Mouse (Mus musculus) spleen, postnatal 14 days (tissue): ENCODE results near the gene Phactr1.
A peak's percentile ranks its signal among the peaks of the same experiment; 100 is the strongest.

Experiments used
- DNase-seq, 2 experiments: peaks; one replicate each; pipeline ENCODE4 v3.0.0; 2021 to 2022; ENCODE audit warnings: low spot score in 2 of 2

Phactr1 gene

GRCm38 (mm10) chr13:42759170-42759569 is 78.7 kb downstream of the Phactr1 start:
- DNase-seq: no peak

GRCm38 (mm10) chr13:42760907-42761544 is 80.6 kb downstream of the Phactr1 start:
- no peak for DNase-seq

- no peak for DNase-seq
Observed at GRCm38 (mm10) chr13:42772314-42772713, 91.9 kb downstream of the Phactr1 start.

- DNase-seq: no peak
Observed at GRCm38 (mm10) chr13:42774040-42774439, 93.6 kb downstream of the Phactr1 start.

- no peak for DNase-seq
Observed at GRCm38 (mm10) chr13:42782151-42782550, 101.7 kb downstream of the Phactr1 start.

- no peak for DNase-seq
Observed at GRCm38 (mm10) chr13:42789221-42789620, 108.8 kb downstream of the Phactr1 start.

GRCm38 (mm10) chr13:42792279-42792678 is 111.9 kb downstream of the Phactr1 start:
- no peak for DNase-seq

GRCm38 (mm10) chr13:42800523-42800922 is 120.1 kb downstream of the Phactr1 start:
- no peak for DNase-seq

- DNase-seq: no peak
Observed at GRCm38 (mm10) chr13:42804314-42804713, 123.9 kb downstream of the Phactr1 start.

GRCm38 (mm10) chr13:42812762-42813161 is 132.3 kb downstream of the Phactr1 start:
- DNase-seq: no peak

- DNase-seq: peak; percentile 12 to 52
Observed at GRCm38 (mm10) chr13:42818378-42818777, 138.0 kb downstream of the Phactr1 start.

GRCm38 (mm10) chr13:42820513-42820912 is 140.1 kb downstream of the Phactr1 start:
- DNase-seq: no peak

GRCm38 (mm10) chr13:42821426-42822106 is 141.1 kb downstream of the Phactr1 start:
- DNase-seq: no peak

- DNase-seq: peak; percentile 29 to 66
Observed at GRCm38 (mm10) chr13:42822545-42822944, 142.1 kb downstream of the Phactr1 start.

GRCm38 (mm10) chr13:42823875-42824274 is 143.5 kb downstream of the Phactr1 start:
- no peak for DNase-seq

GRCm38 (mm10) chr13:42826602-42827001 is 146.2 kb downstream of the Phactr1 start:
- peak in 1 of 2 experiments; percentile 9 for DNase-seq

- no peak for DNase-seq
Observed at GRCm38 (mm10) chr13:42828978-42829377, 148.6 kb downstream of the Phactr1 start.

- DNase-seq: no peak
Observed at GRCm38 (mm10) chr13:42835441-42835840, 155.0 kb downstream of the Phactr1 start.

- DNase-seq: no peak
Observed at GRCm38 (mm10) chr13:42839358-42839757, 158.9 kb downstream of the Phactr1 start.

- no peak for DNase-seq
Observed at GRCm38 (mm10) chr13:42852086-42852485, 171.7 kb downstream of the Phactr1 start.

- no peak for DNase-seq
Observed at GRCm38 (mm10) chr13:42853900-42854595, 173.6 kb downstream of the Phactr1 start.

- DNase-seq: peak; percentile 8 to 13
Observed at GRCm38 (mm10) chr13:42866162-42866941, 185.9 kb downstream of the Phactr1 start.
